Mouse (Mus musculus): ENCODE results near the gene Ncdn. TPM values are rescaled to one million over a fixed set of nuclear protein-coding genes. Genes with fewer than 3 reads are reported as not detected.
A peak's percentile ranks its signal among the peaks of the same experiment; 100 is the strongest.

Ncdn gene
- polyA plus RNA-seq, 1 experiment, result 10.2 TPM

GRCm38 (mm10) chr4:126745506-126746193 is 7.6 kb downstream of the Ncdn start:
- Histone ChIP-seq H3K27me3 (ENCODE audit: control insufficient read depth, insufficient read depth, low read length, poor library complexity, severe bottlenecking) (no peaks in the 10 kb centered on the region), H3K9ac (ENCODE audit: low read depth, poor library complexity, severe bottlenecking) (no peak overlapping the region), H3K27ac (ENCODE audit: insufficient read depth, low read length) (no peak overlapping the region), H3K4me3 (ENCODE audit: low read depth, low read length) (no peak overlapping the region), H3K9me3 (replicated peaks; ENCODE audit: control insufficient read depth, insufficient read depth, low read length, poor library complexity, severe bottlenecking) (no peaks in the 10 kb centered on the region), H3K36me3 (ENCODE audit: control insufficient read depth, insufficient read depth, low read length, poor library complexity, severe bottlenecking) (no peaks in the 10 kb centered on the region; the same call in 1 of the 2 replicates), H3K4me1 (ENCODE audit: control insufficient read depth, insufficient read depth, low read length) (no peaks in the 10 kb centered on the region)
- TF ChIP-seq EP300 (IDR thresholded peaks at IDR 0.05; ENCODE audit: insufficient read depth, low read depth, low read length) (no peak), CTCF (IDR thresholded peaks at IDR 0.05; ENCODE audit: low read depth, low read length) (peak; percentile 66)

- H3K27ac ChIP-seq (ENCODE audit: insufficient read depth, low read length), result no peak overlapping the region
- H3K27me3 ChIP-seq (ENCODE audit: control insufficient read depth, insufficient read depth, low read length, poor library complexity, severe bottlenecking), result no peaks in the 10 kb centered on the region
- H3K9ac ChIP-seq (ENCODE audit: low read depth, poor library complexity, severe bottlenecking), result 0 out of 2 replicates have a peak overlapping the region, but pooled peaks have one; percentile 10
- H3K9me3 ChIP-seq (replicated peaks; ENCODE audit: control insufficient read depth, insufficient read depth, low read length, poor library complexity, severe bottlenecking), result no peaks in the 10 kb centered on the region
- H3K4me3 ChIP-seq (ENCODE audit: low read depth, low read length), result peak overlapping the region; percentile 15
- no peaks in the 10 kb centered on the region; the same call in 1 of the 2 replicates for H3K36me3 ChIP-seq (ENCODE audit: control insufficient read depth, insufficient read depth, low read length, poor library complexity, severe bottlenecking)
- TF ChIP-seq EP300 (IDR thresholded peaks at IDR 0.05; ENCODE audit: insufficient read depth, low read depth, low read length) (no peak), POLR2A (IDR thresholded peaks at IDR 0.05; ENCODE audit: insufficient read depth, low read length) (no peak), CTCF (IDR thresholded peaks at IDR 0.05; ENCODE audit: low read depth, low read length) (no peak)
- peaks cover under 1% of the 10 kb centered on the region for H3K4me1 ChIP-seq (ENCODE audit: control insufficient read depth, insufficient read depth, low read length)
Observed at GRCm38 (mm10) chr4:126744831-126745230, 8.4 kb downstream of the Ncdn start.

GRCm38 (mm10) chr4:126743713-126744112 is 9.5 kb downstream of the Ncdn start:
- no peaks in the 10 kb centered on the region; the same call in 1 of the 2 replicates for H3K36me3 ChIP-seq (ENCODE audit: control insufficient read depth, insufficient read depth, low read length, poor library complexity, severe bottlenecking)
- H3K4me1 ChIP-seq (ENCODE audit: control insufficient read depth, insufficient read depth, low read length), result peaks cover 2% of the 10 kb centered on the region
- H3K27ac ChIP-seq (ENCODE audit: insufficient read depth, low read length), result no peak overlapping the region
- no peaks in the 10 kb centered on the region for H3K9me3 ChIP-seq (replicated peaks; ENCODE audit: control insufficient read depth, insufficient read depth, low read length, poor library complexity, severe bottlenecking)
- no peak overlapping the region for H3K9ac ChIP-seq (ENCODE audit: low read depth, poor library complexity, severe bottlenecking)
- TF ChIP-seq POLR2A (IDR thresholded peaks at IDR 0.05; ENCODE audit: insufficient read depth, low read length) (no peak), CTCF (IDR thresholded peaks at IDR 0.05; ENCODE audit: low read depth, low read length) (no peak), EP300 (IDR thresholded peaks at IDR 0.05; ENCODE audit: insufficient read depth, low read depth, low read length) (no peak)
- no peak overlapping the region for H3K4me3 ChIP-seq (ENCODE audit: low read depth, low read length)
- H3K27me3 ChIP-seq (ENCODE audit: control insufficient read depth, insufficient read depth, low read length, poor library complexity, severe bottlenecking), result no peaks in the 10 kb centered on the region

- H3K4me1 ChIP-seq (ENCODE audit: control insufficient read depth, insufficient read depth, low read length), result peaks cover 2% of the 10 kb centered on the region
Observed at GRCm38 (mm10) chr4:126742976-126743375, 10.3 kb downstream of the Ncdn start.

GRCm38 (mm10) chr4:126741448-126741847 is 11.8 kb downstream of the Ncdn start:
- Histone ChIP-seq H3K36me3 (ENCODE audit: control insufficient read depth, insufficient read depth, low read length, poor library complexity, severe bottlenecking) (no peaks in the 10 kb centered on the region), H3K4me3 (ENCODE audit: low read depth, low read length) (no peak overlapping the region)

More at GRCm38 (mm10) chr4:126742976-126743375, 10.3 kb downstream of the Ncdn start:
- TF ChIP-seq CTCF (IDR thresholded peaks at IDR 0.05; ENCODE audit: low read depth, low read length) (no peak), EP300 (IDR thresholded peaks at IDR 0.05; ENCODE audit: insufficient read depth, low read depth, low read length) (no peak), POLR2A (IDR thresholded peaks at IDR 0.05; ENCODE audit: insufficient read depth, low read length) (no peak)
- no peaks in the 10 kb centered on the region for H3K36me3 ChIP-seq (ENCODE audit: control insufficient read depth, insufficient read depth, low read length, poor library complexity, severe bottlenecking)
- no peak overlapping the region for H3K27ac ChIP-seq (ENCODE audit: insufficient read depth, low read length)
- no peak overlapping the region for H3K9ac ChIP-seq (ENCODE audit: low read depth, poor library complexity, severe bottlenecking)
- no peaks in the 10 kb centered on the region for H3K27me3 ChIP-seq (ENCODE audit: control insufficient read depth, insufficient read depth, low read length, poor library complexity, severe bottlenecking)
- H3K9me3 ChIP-seq (replicated peaks; ENCODE audit: control insufficient read depth, insufficient read depth, low read length, poor library complexity, severe bottlenecking), result no peaks in the 10 kb centered on the region
- no peak overlapping the region for H3K4me3 ChIP-seq (ENCODE audit: low read depth, low read length)

GRCm38 (mm10) chr4:126739966-126740676 is 13.1 kb downstream of the Ncdn start:
- Histone ChIP-seq H3K9me3 (replicated peaks; ENCODE audit: control insufficient read depth, insufficient read depth, low read length, poor library complexity, severe bottlenecking) (no peaks in the 10 kb centered on the region), H3K36me3 (ENCODE audit: control insufficient read depth, insufficient read depth, low read length, poor library complexity, severe bottlenecking) (no peaks in the 10 kb centered on the region), H3K4me1 (ENCODE audit: control insufficient read depth, insufficient read depth, low read length) (peaks cover 2% of the 10 kb centered on the region), H3K27me3 (ENCODE audit: control insufficient read depth, insufficient read depth, low read length, poor library complexity, severe bottlenecking) (peaks cover 7% of the 10 kb centered on the region; the same call in 1 of the 2 replicates), H3K9ac (ENCODE audit: low read depth, poor library complexity, severe bottlenecking) (peak overlapping the region; percentile 33), H3K27ac (ENCODE audit: insufficient read depth, low read length) (peak overlapping the region; percentile 71), H3K4me3 (ENCODE audit: low read depth, low read length) (no peak overlapping the region; the same call in 1 of the 2 replicates)
- peak; percentile 76 for TF ChIP-seq CTCF (IDR thresholded peaks at IDR 0.05; ENCODE audit: low read depth, low read length)
- TF ChIP-seq EP300 (IDR thresholded peaks at IDR 0.05; ENCODE audit: insufficient read depth, low read depth, low read length), result no peak

More at GRCm38 (mm10) chr4:126741448-126741847, 11.8 kb downstream of the Ncdn start:
- TF ChIP-seq CTCF (IDR thresholded peaks at IDR 0.05; ENCODE audit: low read depth, low read length) (peak; percentile 84), POLR2A (IDR thresholded peaks at IDR 0.05; ENCODE audit: insufficient read depth, low read length) (no peak)
- Histone ChIP-seq H3K27me3 (ENCODE audit: control insufficient read depth, insufficient read depth, low read length, poor library complexity, severe bottlenecking) (no peaks in the 10 kb centered on the region), H3K4me1 (ENCODE audit: control insufficient read depth, insufficient read depth, low read length) (peaks cover 2% of the 10 kb centered on the region), H3K9me3 (replicated peaks; ENCODE audit: control insufficient read depth, insufficient read depth, low read length, poor library complexity, severe bottlenecking) (no peaks in the 10 kb centered on the region), H3K9ac (ENCODE audit: low read depth, poor library complexity, severe bottlenecking) (no peak overlapping the region), H3K27ac (ENCODE audit: insufficient read depth, low read length) (no peak overlapping the region)

All from ES-Bruce4 (cell line).